Mouse (Mus musculus): ENCODE results near the gene Arl4c. TPM values are rescaled to one million over a fixed set of nuclear protein-coding genes. Genes with fewer than 3 reads are reported as not detected.

The Arl4c gene
- polyA plus RNA-seq, 1 experiment from 2014 or later = 27.4 TPM

GRCm38 (mm10) chr1:88625190-88625589, 76.8 kb downstream of the Arl4c start:
- no peak for DNase-seq (ENCODE audit: low spot score)

- no peak for DNase-seq (ENCODE audit: low spot score)
Observed at GRCm38 (mm10) chr1:88624376-88624775, 77.6 kb downstream of the Arl4c start.

GRCm38 (mm10) chr1:88623541-88624115, 78.4 kb downstream of the Arl4c start:
- no peak for DNase-seq (ENCODE audit: low spot score)

Other genes with a start within 250 kb of the Arl4c start
- 0.13 and 0.31 TPM in 2 replicates for gene Glrp1, start 192.2 kb downstream of the Arl4c start, polyA plus RNA-seq (2015; fragmentation: Nextera tagmentation; extraction: Ambion mirVana)